Mouse (Mus musculus) effector memory CD4-positive, alpha-beta T cell, adult 7 months (primary cell): ENCODE results near the gene Sec22c. TPM values are rescaled to one million over a fixed set of nuclear protein-coding genes. Genes with fewer than 3 reads are reported as not detected.

Source experiments
- polyA plus RNA-seq: library from polyadenylated mRNA; unstranded; fragments of 100-300 nt; shearing (Covaris generic); gene quantifications from one replicate; pipeline ENCODE4 v1.2.1, GENCODE M21; 2017

Gene Sec22c
- 18.2 TPM for polyA plus RNA-seq

DNA sequence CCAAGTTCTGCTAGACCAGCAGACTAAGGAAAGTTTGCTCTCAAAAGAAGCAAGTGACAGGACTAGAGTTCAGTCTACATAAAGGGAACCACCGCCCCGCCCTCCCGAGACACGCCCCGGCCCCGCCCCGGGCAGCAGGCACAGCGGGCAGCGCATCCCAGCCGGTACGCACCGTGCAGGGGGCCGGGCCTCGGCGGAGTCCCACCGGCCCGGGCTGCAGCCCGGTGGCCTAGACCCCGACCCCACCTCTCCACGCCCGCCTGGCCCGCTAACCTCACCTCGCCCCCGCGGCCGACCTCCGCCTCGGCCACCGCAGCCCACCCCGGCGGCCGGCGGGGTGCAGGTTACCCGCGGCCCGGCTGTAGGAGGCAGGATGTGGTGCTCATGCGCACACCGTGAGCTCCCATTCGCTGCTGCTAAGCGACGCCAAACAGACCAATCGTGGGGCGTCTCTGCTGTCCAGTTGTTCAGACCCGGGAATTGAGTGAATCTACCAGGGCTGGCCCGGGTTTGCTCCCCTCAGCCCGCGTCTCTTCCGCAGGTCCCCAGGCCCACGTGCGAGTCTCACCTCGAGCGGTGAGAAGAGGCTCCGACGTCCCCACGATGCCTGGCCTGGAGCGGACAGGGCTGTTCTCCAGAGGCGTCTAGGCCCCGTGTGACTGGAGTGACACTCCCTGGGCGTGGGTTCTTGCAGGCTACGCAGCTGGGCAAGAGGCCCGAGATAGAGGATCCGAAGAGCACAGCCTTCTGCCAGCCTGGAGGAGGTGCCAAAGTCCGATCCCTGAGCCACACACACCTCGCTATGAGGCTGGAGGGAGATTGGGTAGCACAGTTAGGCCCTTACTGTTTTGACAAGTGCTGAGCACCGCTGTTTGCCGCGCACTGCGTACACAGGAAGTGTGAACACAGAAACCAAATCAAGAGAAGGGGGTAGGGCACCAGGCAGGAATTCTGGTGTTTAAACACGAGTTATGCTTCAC lies at the start of gene Sec22c:
TSS of gene Sec22c (minus strand) at position 845 of the 980 bp plus-strand sequence.

DNA sequence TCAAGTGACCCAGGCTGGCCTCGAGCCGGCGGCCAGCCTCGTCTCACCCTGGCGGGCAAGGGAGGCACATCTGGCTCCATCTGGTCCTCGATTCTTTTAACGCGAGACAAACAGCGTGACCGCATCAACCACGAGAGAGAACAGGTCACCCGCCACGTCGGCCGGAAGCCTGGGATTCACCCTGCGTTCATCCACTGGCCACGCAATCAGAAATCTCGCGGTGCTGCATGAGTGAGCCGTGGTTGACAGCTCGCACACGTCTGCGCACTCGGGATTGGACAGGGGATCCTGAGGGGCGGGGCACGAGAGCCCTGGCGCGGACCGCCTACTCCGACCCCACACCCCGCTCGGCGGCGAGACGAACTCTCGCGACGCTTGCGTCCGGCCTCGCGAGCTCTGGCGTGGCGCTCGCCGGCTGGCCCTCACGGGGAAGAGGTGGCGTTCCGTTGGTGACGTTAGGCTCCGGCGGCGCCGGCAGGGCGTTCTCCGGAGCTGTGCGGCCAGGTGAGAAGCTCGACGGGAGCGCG lies 13.6 kb upstream of the Sec22c start, which contains the start of gene Nktr:
TSS of gene Nktr (plus strand) at position 378 of the 527 bp plus-strand sequence.

DNA sequence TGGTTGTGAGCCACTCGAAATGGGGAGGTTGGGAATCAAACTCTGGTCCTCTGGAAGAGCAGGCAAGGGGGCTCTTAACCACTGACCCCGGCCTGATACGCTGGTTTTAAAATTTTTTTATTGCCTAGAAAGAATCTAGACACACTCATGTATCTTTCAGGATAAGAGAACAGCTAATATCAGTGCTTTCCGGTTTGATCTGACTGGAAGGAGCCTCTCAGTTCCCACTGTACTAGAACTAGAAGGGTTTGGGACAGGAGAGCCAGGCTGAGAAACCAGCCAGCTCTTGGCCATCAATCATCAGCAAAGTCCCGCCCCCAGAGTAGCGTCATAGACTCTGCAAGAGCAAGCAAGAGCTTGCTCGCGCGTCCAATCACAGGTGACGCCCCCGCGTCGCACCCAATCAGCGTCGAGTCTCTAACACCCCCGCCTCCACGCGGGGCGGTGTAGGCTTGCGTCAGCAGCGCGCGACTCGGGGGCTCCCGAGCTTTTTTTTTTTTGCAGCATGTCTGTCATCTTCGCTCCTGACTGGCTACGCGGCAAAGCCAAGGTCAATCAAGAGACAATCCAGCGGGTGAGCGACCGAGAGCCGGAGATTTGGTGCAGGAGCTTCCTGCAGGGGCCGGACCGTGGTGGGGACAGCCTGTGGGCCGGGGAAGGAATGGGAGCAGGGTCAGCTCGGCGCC lies 4.8 kb upstream of the Sec22c start, which contains the start of gene Ss18l2:
TSS of gene Ss18l2 (plus strand) at position 432 of the 686 bp plus-strand sequence.

DNA sequence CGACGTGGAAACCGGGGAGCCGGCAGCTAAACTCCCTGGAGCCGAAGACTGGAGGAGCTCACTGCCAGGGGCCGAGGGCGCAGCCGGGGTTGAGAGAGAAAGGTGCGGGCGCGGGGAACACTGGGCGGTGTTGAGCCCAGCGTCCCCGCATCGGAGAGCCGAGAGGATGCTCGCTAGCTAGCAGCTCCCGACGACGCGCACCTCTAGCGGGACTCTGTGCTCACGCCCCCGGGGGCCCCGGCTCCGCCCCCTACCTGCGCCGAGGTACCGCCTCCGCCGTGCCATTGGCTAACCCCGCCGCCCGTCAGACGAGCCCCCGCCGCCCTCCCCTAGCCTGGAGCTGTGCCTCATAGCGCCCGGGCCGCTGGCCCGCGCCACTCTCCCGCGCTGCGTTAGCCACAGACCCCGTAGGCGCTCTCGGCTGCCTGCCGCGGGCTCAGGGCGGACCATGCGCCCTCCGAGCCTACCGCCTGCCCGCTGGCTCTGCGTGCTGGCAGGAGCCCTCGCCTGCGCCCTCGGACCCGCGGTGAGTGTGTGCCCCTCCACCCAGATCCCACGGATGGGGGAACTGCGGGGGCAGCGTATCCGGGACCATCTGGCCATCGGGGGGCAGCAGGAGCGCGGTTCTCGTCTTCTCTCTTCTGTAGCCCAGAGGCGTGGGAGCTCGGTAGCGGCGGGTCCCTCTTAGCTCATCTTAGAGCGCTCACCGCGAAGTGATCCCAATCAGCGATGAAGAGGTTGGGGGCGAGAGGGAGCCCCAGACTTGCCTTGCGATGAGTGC lies 62.7 kb downstream of the Sec22c start, which contains the start of gene Vipr1:
TSS of gene Vipr1 (plus strand) at position 316 of the 781 bp plus-strand sequence.

DNA sequence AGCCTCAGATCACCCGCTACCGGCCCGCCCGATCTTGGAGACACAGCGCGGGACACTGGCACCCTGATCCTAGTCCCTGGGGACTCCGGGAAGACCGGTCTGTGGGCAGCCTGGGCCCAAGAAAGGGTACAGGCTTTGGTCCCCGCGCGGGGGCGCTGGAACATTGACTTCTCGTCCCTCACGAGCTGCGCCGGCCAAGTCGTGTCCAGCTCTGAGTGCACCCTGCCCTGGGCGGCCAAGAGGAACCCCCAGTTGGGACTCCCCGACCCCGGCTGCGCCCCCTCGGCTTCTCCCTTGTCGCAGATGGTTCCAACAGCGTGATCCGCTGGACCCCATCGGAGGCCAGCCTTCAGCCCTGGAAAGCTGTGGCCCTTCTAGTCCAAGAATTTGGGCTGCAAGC lies 63.3 kb downstream of the Sec22c start, which contains the start of gene Lyzl4:
TSS of gene Lyzl4 (minus strand) at position 96 of the 400 bp plus-strand sequence.

Other genes with a start within 250 kb of the Sec22c start
- gene Cck, start 209.8 kb downstream of the Sec22c start, polyA plus RNA-seq, result not detected
- gene Lyzl4, start 63.4 kb downstream of the Sec22c start, polyA plus RNA-seq, result not detected
- 17.3 TPM for gene Vipr1, start 62.8 kb downstream of the Sec22c start, polyA plus RNA-seq
- 14.7 TPM for gene Ss18l2, start 4.8 kb upstream of the Sec22c start, polyA plus RNA-seq
- 138 TPM for gene Nktr, start 13.7 kb upstream of the Sec22c start, polyA plus RNA-seq
- 0.17 TPM for gene Zfp651, start 53.8 kb upstream of the Sec22c start, polyA plus RNA-seq
- gene Klhl40, start 72.1 kb upstream of the Sec22c start, polyA plus RNA-seq, result not detected
- gene Hhatl, start 87.0 kb upstream of the Sec22c start, polyA plus RNA-seq, result 0.22 TPM
- gene Ccdc13, start 134.0 kb upstream of the Sec22c start, polyA plus RNA-seq, result not detected
- gene Higd1a, start 152.9 kb upstream of the Sec22c start, polyA plus RNA-seq, result 110 TPM
- gene Ackr2, start 192.9 kb upstream of the Sec22c start, polyA plus RNA-seq, result not detected
- 0.39 TPM for gene Cyp8b1, start 210.8 kb upstream of the Sec22c start, polyA plus RNA-seq
- not detected for gene Fam198a, start 245.5 kb upstream of the Sec22c start, polyA plus RNA-seq